Mouse (Mus musculus) splenic B cell, adult 2 months (primary cell): ENCODE measurements at regions not wholly inside any gene's neighbourhood (a gene's known extent, or its start where the extent isn't known, plus 50 kb on each side); places are given as distances from the start of the nearest gene placed in this dataset.

Source experiments
- DNase-seq: peaks from one replicate; pipeline ENCODE4 v3.0.0-alpha.2; 2011; ENCODE audit warnings: low read depth, low spot score
- H3K27me3 ChIP-seq: 2 replicates; pipeline ENCODE4 v1.6.1; 2012; ENCODE audit warnings: mild to moderate bottlenecking, low read length, moderate library complexity, mixed read lengths; ENCODE audit not compliant: control insufficient read depth, poor library complexity, insufficient read depth, severe bottlenecking
- H3K36me3 ChIP-seq: 2 replicates; pipeline ENCODE4 v1.6.1; 2012; ENCODE audit warnings: mild to moderate bottlenecking, low read length, moderate library complexity, mixed read lengths; ENCODE audit not compliant: control insufficient read depth, poor library complexity, insufficient read depth, severe bottlenecking

DNA sequence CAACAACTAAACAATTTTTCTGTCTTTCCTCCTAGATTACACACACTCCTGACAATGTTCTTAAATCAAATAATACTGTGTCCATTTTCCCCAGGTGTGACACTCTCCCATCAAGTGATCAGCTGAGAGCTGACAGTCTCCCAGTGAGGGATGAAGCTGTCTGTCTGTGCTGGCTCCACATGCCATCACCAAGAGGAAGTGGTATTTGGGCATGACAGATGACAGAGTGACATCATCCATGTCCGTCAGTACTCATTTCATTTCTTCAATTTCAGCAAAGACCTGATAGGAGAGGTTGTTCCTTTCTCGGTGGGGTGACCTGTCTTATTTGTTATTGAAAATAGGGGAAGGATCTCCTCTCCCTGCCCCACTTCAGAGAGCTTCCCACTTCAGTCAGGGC, 206.5 kb upstream of the Nr4a3 start:
- DNase-seq, result peak; percentile 47

DNA sequence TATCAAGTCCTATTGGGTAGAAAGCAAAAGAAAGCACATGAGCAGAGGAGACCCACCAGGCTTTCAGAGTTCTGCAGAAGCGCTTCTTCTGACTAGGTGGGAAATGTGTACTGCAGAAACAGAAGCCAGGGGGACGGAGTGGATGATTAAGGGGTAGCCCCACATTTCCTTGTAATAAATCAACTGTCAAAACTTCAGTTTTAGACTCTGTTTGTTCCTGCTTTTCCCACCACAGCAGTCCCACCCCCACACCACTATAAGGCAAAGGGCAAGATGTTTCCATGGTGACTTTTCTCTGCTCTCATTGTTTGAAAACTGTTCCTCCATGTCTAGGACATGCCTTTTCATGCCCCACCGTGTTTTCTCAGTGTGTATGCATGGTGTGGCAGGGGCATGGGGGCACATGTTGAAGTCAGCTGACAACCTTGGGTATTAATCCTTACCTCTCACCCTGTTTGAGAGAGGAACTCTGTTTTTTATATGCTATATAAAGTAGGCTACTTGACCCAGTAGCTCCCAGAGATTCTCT, 202.8 kb upstream of the Nr4a3 start:
- Histone ChIP-seq H3K36me3 (no peaks in the 10 kb centered on the region), H3K27me3 (no peaks in the 10 kb centered on the region)
- no peak for DNase-seq

More for the DNA sequence above, 206.5 kb upstream of the Nr4a3 start:
- Histone ChIP-seq H3K36me3 (no peaks in the 10 kb centered on the region), H3K27me3 (no peaks in the 10 kb centered on the region)

DNA sequence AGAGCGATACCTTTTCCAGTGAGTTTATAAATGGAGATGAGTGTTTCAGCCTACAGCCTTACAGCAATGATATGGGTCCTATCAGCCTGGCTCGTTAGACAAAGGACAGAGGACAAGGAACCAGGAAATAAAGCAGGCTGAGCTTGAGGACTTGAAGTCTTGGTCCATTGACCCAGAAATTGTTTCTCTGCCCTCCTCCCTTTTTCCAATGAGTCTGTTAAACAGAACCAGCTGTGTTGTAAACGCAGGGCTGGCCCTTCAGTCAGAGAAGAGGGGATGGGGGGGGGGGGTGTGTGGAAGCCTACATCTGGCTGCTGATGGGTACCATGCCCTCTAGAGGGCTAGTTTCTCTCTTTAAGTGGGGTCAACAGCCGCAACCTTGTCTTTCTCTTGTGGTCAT, 199.7 kb upstream of the Nr4a3 start:
- no peak for DNase-seq
- no peaks in the 10 kb centered on the region for H3K27me3 ChIP-seq

DNA sequence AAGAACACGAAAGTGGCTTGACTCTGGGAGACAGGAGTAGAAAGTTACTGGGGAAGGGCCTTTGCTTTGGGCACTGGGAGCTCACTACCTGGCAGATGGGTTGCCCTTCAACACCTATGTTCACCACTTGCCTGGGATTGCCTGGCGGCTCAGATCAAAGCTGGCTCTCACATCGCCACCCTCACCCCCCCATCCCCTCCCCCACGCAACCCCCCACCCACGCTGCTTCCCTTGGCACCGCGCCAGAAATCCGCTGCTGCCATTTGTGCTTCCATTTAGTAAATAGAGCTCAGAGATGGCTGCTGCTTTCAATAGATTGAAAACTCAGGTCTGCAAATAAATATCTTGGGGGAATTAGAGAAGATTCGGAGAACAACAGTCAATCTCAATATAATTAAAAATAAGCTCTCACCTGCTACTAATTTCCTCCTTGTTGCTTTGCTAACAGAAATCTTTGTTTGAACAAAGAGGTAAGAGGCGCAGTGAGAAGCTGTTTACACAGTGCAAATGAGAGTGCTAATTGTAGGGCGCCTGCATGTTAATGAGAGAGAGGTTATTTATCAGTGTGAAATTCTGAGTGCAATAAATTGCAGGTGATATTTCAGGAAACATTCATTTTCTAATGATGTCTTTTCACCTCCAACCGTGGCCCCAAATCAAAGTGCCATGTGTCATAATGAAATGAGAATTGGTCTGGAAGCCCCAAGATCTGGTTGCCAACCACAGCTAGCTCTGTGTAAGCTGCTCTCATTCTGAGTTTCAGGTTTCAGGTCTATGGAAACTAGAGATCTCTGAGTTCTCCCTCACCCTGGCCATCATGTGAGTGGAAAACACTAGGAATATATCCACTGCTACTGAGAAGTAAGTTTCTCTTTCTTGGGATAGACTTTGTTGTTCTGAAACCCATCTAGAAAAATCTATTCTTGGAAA, 198.3 kb upstream of the Nr4a3 start:
- Histone ChIP-seq H3K36me3 (no peaks in the 10 kb centered on the region), H3K27me3 (no peaks in the 10 kb centered on the region)
- DNase-seq, result no peak

More for the DNA sequence above, 199.7 kb upstream of the Nr4a3 start:
- H3K36me3 ChIP-seq, result no peaks in the 10 kb centered on the region

DNA sequence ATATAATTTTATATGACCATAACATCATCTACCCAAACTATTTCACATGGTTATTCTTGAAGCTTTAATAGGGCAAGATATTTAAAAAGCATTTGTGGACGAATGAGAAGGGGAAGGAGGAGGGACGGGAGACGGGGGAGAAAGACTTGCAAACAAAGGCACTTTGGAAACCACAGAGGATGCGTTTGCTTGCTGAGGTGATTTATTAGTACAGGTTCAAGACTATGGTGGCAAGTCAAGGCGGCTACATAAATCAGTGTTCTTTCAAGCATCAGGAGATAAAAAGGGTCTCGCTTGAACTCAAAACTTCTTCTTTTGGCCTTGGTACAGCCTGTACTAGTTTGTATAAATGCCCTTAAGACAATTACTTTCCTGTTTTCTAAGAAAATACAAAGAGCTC, 183.8 kb upstream of the Nr4a3 start:
- DNase-seq, result no peak
- no peaks in the 10 kb centered on the region for H3K27me3 ChIP-seq
- H3K36me3 ChIP-seq, result no peaks in the 10 kb centered on the region

DNA sequence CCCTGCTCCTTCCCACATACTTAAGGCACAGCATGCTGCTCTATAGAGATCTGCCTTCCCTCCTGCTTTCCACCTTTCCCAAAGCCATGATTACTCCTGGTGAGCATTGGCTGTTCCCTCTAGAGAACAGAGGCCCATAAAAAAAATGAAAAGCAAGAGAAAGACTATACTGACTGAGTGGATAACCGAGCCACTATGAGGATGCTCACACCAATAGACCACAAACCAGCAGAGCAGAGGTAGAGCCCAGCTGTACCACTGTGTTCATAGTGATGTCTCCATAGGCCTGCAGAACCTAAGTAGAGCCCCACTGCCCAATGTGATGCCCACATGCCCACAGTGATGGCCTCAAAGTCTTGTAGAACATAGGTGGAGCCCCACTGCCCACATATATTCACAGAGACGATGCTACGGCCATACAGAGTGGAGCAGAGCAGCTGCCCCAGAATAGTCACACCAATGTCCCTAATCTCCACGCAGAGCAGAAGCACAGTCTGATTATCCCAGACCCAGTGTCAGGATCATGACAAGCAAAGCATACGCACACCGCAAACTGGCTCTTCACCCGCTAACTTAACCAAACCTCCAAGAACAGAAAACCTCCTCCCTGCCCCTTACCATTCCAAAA, 174.8 kb upstream of the Nr4a3 start:
- Histone ChIP-seq H3K27me3 (no peaks in the 10 kb centered on the region), H3K36me3 (no peaks in the 10 kb centered on the region)
- DNase-seq, result no peak

DNA sequence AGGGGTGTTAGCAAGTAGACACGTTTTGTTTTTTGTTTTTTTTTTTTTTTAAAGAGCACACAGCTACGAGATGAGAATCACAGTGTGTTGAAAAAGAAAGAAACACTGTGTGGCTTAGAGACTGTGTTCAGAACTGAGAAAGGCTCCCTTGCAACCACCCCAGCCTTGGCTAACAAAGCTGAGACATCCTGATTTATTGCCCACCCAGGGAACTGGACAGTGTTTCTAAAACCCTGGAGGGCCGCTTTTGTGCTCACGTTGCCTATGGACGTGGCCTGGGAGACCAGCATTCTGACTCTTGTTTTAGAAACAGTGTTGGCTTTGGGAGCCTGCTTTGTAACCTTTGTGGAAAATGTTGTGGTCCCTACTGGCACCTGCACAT, 174.3 kb upstream of the Nr4a3 start:
- no peak for DNase-seq
- Histone ChIP-seq H3K27me3 (no peaks in the 10 kb centered on the region), H3K36me3 (no peaks in the 10 kb centered on the region)

DNA sequence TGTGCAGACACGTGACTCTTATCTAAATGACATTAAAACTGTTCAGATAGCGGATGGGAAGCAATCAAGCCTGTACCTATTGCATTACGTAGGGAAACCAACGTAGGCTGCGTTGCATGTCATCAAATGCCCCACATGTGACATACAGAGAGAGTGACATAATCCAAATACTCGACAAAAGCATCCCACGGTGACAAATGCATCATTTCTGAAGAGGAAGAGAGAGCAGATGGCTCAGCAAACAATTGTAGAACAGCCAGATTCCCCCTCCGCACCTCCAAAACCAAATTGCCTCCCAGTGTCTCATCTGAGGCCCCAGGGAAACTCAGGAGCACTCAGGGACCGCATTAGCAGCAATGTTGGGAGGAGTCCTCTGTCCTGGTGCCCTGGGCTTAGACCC, 163.4 kb upstream of the Nr4a3 start:
- no peak for DNase-seq
- H3K27me3 ChIP-seq, result no peaks in the 10 kb centered on the region
- no peaks in the 10 kb centered on the region for H3K36me3 ChIP-seq

DNA sequence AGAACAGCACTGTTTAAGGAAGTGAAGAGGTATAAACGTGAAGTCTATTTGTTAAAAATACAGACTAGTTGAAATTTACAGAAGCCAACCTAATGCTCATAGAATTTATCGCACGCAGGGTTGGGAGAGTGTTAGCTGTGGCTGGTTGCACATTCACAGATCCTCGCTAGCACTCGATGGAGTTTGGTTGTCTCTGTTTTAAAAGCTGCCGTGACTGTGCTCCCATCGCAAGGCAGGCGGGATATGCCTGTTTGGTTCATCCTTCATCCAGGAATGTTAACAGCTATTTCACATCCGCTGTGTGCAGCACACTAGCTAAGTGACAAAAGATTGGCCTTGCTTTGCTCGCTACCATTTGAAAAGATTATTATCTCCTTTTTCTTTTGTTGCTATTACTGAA, 162.9 kb upstream of the Nr4a3 start:
- Histone ChIP-seq H3K27me3 (no peaks in the 10 kb centered on the region), H3K36me3 (no peaks in the 10 kb centered on the region)

DNA sequence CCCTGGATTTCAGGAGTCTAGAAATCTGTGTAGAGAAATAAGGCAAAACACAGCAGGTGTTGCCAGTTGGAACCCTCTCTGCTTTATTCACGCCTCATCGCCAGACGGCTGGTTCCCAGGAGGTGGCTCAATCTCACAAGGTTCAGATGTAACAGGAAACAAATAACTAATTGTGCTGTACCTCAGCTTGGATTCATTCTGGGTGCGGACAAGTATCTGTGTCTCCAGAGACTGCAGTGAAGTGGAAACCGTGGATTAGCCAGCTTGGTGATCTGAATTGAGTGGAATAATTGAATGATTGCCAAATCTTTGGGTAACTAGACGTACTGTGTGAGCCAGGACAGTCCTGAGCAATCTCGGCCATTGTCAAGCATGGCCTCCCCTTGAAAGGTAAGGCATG, 145.4 kb upstream of the Nr4a3 start:
- no peaks in the 10 kb centered on the region for H3K27me3 ChIP-seq
- H3K36me3 ChIP-seq, result no peaks in the 10 kb centered on the region
- DNase-seq, result no peak

More for the DNA sequence above, 162.9 kb upstream of the Nr4a3 start:
- no peak for DNase-seq

DNA sequence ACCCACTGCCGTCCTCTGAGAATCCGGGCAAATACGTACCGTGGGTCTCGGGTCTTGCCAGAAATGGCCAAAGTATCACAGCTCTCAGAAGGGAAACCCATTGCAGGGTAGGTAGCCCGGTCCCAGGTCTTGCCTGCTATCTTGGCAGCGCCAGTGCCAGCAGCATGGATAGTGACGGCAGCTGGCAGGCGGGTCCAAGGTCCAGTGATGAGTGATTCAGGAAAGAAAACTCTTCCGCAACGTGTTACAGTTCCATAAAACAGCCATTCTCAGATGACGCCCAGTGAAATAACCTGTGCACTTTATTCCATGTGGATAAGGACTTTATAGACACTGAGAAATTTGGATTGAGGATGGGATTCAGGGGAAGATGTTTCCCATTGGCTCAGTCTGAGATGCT, 142.2 kb upstream of the Nr4a3 start:
- H3K36me3 ChIP-seq, result no peaks in the 10 kb centered on the region
- DNase-seq, result no peak

DNA sequence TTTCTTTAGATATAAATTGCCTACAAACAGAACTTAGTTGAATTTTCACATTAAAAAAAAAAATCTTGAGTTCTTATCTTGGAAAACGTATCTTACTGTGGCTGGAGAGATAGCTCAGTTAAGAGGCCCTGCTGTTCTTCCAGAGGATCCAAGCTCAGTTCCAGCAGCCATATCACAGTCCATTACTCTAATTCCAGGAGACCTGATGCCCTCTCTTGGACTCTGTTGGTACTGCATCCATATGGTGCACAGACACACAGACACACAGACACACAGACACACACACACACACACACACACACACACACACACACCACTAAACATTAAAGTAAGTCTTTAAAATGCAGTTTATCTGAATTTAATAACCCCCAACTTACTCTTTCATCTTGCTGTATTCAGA, 132.7 kb upstream of the Nr4a3 start:
- peak; percentile 12 for DNase-seq
- H3K27me3 ChIP-seq, result no peaks in the 10 kb centered on the region

More for the DNA sequence above, 142.2 kb upstream of the Nr4a3 start:
- H3K27me3 ChIP-seq, result no peaks in the 10 kb centered on the region

DNA sequence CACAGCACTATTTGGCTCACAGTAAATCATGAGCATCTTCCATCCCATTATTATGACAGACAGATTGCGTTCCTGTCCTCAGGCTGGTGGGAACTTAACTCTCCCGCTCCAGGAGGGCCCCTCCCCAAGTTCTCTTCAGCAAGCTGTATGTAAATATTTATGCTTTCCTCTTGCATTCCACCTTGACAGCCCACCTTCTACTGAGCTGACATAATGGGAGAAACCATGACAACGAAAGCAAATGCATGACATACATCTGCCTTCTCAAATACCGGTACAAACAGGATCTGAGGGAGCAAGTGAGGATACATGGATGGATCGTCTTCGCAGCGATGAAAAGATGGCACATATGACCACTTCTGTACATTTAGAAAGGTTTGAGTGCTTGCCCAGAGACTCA, 125.4 kb upstream of the Nr4a3 start:
- Histone ChIP-seq H3K27me3 (no peaks in the 10 kb centered on the region; the same call in 1 of the 2 replicates), H3K36me3 (no peaks in the 10 kb centered on the region)
- no peak for DNase-seq

More for the DNA sequence above, 132.7 kb upstream of the Nr4a3 start:
- no peaks in the 10 kb centered on the region for H3K36me3 ChIP-seq

DNA sequence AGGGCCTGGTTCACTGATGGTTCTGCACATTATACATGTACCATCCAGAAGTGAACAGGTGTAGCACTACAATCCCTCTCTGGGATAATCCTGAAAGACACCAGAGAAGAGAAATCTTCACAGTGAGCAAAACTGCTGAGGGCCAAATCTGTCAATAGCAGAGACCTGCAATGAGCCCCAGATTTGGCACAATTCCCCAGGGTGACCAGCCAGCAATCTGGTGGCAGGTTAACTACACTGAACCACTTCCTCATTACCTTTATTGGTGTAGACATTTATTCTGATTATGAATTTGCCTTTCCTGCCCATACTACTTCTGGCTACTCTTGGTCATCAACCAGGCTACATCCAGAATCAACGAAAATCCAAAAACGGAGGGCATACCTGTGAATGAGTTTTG, 113.5 kb upstream of the Nr4a3 start:
- H3K36me3 ChIP-seq, result no peaks in the 10 kb centered on the region
- no peak for DNase-seq
- no peaks in the 10 kb centered on the region for H3K27me3 ChIP-seq

DNA sequence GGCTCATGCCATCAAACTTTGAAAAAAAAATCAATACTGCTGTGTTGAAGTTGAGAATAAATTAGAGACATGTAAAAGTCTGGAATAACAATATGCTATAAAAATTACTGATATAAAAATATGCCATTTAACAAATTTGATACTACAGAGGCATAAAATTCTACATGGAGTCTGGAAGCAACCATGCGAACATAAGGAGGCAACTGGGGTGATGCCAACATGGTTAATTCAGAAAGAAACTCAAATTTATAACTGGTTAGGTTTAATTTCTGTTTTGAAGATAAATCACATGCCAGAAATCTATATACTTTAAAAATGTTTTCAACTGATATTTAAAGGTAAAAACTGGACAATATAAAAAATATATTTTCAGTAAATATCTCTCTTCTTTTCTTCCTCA, 111.4 kb upstream of the Nr4a3 start:
- no peaks in the 10 kb centered on the region for H3K27me3 ChIP-seq
- H3K36me3 ChIP-seq, result no peaks in the 10 kb centered on the region
- DNase-seq, result no peak
